Mouse (Mus musculus) erythroid progenitor cell, adult 5-6 weeks (primary cell): ENCODE results near the gene Ppm1b. TPM values are rescaled to one million over a fixed set of nuclear protein-coding genes. Genes with fewer than 3 reads are reported as not detected.

Experiments
- ATAC-seq: replicated peaks from 2 replicates; pipeline ENCODE4 v1.8.0; 2016; ENCODE audit warnings: moderate number of reproducible peaks, mild to moderate bottlenecking, moderate TSS enrichment, inconsistent platforms; ENCODE audit not compliant: poor library complexity, low FRiP score, severe bottlenecking
- total RNA-seq, 2 experiments: library from RNA; stranded (forward) in 1 of 2; stranded (reverse) in 1 of 2; fragments of 150-400 nt in 1 of 2; fragments of 186-747, 209-891 nt in 1 of 2; gene quantifications; 2 replicates each; pipeline versions ENCODE4 v1.2.3 to v1.2.4; 2015 to 2017; ENCODE audit warnings: low replicate concordance in 2 of 2

The Ppm1b gene
- total RNA-seq, 2 experiments from 2014 or later: 107 to 124 TPM

- ATAC-seq: no peak
These were observed 91.8 kb downstream of the Ppm1b start for GRCm38 (mm10) chr17:85048379-85048778.

- no peak for ATAC-seq
These were observed 101.7 kb downstream of the Ppm1b start for GRCm38 (mm10) chr17:85058276-85058675.

- ATAC-seq: no peak
These were observed 102.6 kb downstream of the Ppm1b start for GRCm38 (mm10) chr17:85059136-85059535.

- no peak for ATAC-seq
These were observed 107.0 kb downstream of the Ppm1b start for GRCm38 (mm10) chr17:85063560-85063959.

- no peak for ATAC-seq
These were observed 110.8 kb downstream of the Ppm1b start for GRCm38 (mm10) chr17:85067331-85067730.

- no peak for ATAC-seq
These were observed 114.1 kb downstream of the Ppm1b start for GRCm38 (mm10) chr17:85070658-85071057.

GRCm38 (mm10) chr17:85071088-85071775 lies 114.7 kb downstream of the Ppm1b start:
- ATAC-seq: no peak

GRCm38 (mm10) chr17:85072383-85072782 lies 115.8 kb downstream of the Ppm1b start:
- no peak for ATAC-seq

GRCm38 (mm10) chr17:85073214-85073613 lies 116.7 kb downstream of the Ppm1b start:
- ATAC-seq: no peak

Other genes starting within 250 kb of the Ppm1b start
- gene Lrpprc, start 166.0 kb upstream of the Ppm1b start, total RNA-seq (2015; ENCODE audit: low replicate concordance): 20.5 and 30.3 TPM in 2 replicates
- gene Lrpprc, start 166.0 kb upstream of the Ppm1b start, total RNA-seq (2017; ENCODE audit: low replicate concordance): 31.0 and 58.3 TPM in 2 replicates
- gene Slc3a1, start 71.6 kb downstream of the Ppm1b start, total RNA-seq (2015; ENCODE audit: low replicate concordance): 5.8 TPM in 1 of 2 replicates, not detected in the other
- gene Slc3a1, start 71.6 kb downstream of the Ppm1b start, total RNA-seq (2017; ENCODE audit: low replicate concordance): 0.77 TPM in 1 of 2 replicates, not detected in the other
- gene Prepl, start 133.5 kb downstream of the Ppm1b start, total RNA-seq (2015; ENCODE audit: low replicate concordance): 14.1 and 23.1 TPM in 2 replicates
- 2.8 and 8.2 TPM in 2 replicates for gene Prepl, start 133.5 kb downstream of the Ppm1b start, total RNA-seq (2017; ENCODE audit: low replicate concordance)
- gene Camkmt, start 133.8 kb downstream of the Ppm1b start, total RNA-seq (2015; ENCODE audit: low replicate concordance): 2.9 TPM in 1 of 2 replicates, not detected in the other
- gene Camkmt, start 133.8 kb downstream of the Ppm1b start, total RNA-seq (2017; ENCODE audit: low replicate concordance): 5.0 and 6.2 TPM in 2 replicates